Mouse (Mus musculus): ENCODE data around the gene C2cd2.

GRCm38 (mm10) chr16:97828207-97828606, 134.2 kb downstream of the C2cd2 start:
- TF ChIP-seq CTCF (IDR thresholded peaks at IDR 0.05; ENCODE audit: extremely low read depth, insufficient read depth, insufficient read length, insufficient replicate concordance), result no peak
- TF ChIP-seq POLR2A (IDR thresholded peaks at IDR 0.05; ENCODE audit: low read depth, low read length), result no peak

Data from spleen, adult 2 months (tissue).